Mouse (Mus musculus) neutrophil, adult 5-6 weeks (primary cell): ENCODE measurements at regions not wholly inside any gene's neighbourhood (a gene's known extent, or its start where the extent isn't known, plus 50 kb on each side); places are given as distances from the start of the nearest gene placed in this dataset.

Experiments used
- ATAC-seq: fragments of 151-379, 151-347 bp; 2 replicates; pipeline ENCODE4 v1.8.0; 2017; ENCODE audit warnings: mild to moderate bottlenecking, moderate TSS enrichment; ENCODE audit not compliant: insufficient number of reproducible peaks, poor library complexity, low FRiP score, severe bottlenecking; ENCODE audit errors: extremely low read depth

DNA sequence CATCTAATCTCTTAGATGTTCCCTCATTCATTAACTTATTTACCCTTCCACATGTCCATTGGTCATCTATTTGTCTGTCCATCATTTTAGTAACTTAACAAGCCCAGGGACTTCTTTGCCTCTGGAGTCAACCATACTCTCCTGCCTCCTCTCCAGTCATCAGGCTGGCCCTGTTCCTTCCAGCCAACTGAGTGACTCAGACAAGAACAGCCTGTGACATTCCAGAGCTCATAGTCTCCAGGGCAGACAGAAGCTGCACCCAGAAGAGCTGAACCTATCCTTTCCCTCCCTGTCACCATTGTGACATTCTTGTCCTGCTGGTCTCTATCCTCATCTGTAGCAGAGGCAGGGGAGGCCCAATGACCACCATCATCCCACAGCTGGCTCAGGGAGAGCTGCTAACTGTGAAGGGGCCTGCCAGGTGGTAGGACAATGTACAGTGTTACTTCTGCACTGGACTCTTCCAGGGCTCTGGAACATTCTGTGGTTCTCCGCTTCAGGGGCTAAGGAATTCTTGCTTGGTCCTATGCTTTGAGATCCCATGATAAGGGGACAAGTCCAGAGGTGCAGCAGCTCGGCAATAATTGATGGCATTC lies 100.2 kb downstream of the 1810010D01Rik start:
- ATAC-seq, result no peak

DNA sequence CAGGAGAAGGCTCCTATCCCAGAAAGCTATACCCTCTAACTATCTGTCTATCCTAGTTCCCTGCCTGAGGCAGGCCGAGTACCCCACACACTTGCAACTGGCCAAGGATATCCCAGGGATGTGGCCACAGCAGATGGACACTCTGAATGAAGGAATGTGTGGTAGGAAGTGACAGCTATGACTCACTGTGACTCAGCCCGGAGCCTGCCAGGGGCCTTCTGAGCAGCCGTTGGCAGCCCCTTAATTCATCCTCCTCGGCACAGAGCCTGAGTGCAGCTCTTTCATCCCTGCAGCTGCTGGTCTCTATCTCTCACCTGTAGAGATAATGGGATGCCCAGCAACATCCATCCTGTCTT lies 101.4 kb downstream of the 1810010D01Rik start:
- ATAC-seq, result no peak

DNA sequence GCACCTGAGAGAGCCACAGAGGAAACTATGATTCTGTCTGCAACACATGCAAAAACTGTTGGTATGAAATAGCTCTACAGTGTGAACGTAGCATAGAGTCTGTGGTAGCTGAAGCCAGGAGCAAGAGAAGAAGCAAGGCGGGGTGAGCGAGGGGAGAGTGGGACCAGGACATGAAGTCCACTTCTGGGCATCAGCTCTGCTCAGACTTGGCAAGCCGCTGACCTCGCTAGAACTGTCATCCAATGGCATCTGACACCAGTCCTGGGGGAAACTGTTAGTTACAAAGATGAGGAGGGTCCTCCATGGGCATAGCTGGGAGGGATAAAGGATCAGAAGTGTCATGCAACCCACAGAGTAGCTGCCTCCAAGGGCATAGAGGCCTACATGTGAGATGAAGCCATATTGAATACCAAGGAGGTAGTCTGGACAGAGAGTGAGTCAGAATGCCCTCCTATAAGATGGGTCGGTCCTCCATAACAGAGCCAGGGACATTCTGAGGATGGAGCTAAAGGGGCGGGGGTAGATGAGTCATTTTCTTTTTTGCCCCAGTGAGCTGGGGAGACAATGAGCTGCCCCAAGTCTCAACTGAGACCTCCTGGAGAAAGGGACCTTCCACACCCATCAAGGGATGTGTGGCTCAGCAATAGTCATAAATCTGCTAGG lies 102.0 kb downstream of the 1810010D01Rik start:
- no peak for ATAC-seq

DNA sequence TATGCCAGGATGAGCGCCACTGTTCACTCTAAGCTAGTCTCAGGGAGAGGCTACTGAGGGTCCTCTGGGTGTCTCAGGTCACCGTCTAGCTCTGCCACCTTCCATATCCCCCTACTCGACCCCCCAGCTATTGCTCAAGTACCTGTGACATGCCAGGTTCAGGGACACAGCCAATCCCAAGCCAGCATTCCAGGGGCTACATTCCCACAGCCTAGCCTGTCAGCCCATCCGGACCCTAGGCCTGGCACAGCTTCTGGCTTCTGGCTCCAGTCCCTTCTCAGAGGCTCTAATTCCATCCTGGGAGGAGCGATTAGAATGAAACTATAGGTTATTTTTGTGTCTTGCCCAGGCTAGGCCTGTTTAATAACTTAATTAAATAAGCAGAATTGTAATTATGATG lies 105.2 kb downstream of the 1810010D01Rik start:
- ATAC-seq, result no peak

DNA sequence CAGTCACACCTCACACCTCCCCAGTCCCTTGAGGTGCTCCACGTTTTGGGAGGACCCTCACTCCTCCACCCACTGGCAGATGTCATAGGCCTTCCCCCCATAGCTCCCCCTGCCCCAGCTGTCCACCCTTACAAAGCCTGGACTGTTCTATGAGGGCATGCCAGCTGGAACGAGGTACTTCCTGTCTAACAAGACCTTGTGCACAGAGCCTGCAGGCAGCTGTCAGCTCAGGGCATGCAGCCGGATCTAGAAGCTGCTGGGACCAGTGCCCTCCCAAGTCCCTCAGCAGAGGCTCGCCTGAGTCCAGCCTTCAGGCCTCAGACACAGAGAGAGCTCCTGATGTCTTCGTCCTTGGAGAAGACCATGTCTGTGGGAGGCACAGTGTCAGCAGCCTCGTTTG lies 105.7 kb downstream of the 1810010D01Rik start:
- no peak for ATAC-seq

DNA sequence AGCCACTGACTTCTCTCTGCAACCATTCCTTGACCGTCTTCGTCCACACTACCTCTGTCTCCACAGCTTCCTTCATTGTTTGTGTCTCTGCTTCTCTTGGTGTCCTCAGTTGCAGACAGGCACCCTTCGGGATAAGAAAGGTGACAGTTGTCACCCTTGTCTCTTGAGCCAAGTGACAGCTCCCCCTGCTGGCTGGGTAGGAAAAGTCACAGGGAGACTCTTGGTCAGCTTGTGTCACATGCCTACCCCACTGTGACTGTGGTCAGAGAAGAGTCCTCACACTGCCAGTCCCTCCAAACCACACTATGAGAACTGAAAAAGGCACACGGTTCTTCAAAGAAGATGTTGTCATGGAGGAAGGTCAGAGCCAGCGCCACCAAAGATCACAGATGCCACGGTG lies 109.6 kb downstream of the 1810010D01Rik start:
- no peak for ATAC-seq

DNA sequence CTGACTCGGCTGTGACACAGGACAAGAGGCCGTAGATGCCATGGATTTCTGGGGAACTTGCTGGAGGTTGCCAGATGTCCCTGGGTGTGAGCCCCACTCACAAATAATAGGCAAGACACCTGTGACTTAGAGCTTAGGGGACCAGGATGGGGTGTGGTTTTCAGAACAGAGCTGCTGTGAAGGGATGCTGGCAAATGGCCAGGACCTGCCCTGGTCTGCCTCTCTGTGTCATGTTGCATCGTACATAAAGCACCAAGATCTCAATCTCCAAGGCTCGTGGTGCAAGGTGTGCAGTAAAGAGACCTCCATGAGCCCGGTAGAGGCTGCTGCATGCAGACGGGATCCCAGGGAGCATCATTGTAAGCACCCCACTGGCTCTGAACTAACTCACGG lies 113.8 kb downstream of the 1810010D01Rik start:
- no peak for ATAC-seq

DNA sequence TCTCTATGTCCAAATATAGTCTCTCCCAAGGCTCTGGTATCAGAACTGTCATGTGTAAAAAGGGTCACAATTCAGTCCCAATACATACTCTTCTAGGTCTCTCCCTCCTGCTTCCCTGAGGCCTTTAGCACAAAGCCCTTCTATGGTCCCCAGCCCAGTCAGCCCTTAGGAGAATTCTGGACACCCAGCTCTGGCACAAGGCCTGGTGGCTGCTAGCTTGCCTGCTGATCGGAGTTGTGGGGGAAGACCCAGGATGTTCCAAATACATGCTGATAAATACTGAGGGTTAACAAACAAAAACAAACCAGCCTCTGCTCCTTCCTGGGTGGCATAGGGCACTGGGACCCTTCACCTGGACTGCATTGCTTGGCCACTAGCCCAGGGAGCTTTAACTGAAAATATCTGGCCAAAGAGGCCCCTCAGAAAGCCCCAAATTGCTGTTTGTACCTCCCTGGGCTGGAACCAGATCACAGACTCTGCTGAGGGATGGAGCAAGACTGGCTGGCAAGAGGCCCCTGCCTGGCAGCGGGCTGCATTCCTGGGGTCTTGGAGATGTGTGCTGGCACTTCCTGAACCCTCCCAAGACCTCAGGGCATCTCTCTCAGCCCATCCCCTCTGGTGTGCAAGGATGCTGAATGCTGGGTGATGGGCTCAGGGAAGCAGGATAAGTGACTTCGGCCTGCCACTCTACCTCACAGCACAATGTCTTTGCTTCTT lies 114.3 kb downstream of the 1810010D01Rik start:
- ATAC-seq, result no peak

DNA sequence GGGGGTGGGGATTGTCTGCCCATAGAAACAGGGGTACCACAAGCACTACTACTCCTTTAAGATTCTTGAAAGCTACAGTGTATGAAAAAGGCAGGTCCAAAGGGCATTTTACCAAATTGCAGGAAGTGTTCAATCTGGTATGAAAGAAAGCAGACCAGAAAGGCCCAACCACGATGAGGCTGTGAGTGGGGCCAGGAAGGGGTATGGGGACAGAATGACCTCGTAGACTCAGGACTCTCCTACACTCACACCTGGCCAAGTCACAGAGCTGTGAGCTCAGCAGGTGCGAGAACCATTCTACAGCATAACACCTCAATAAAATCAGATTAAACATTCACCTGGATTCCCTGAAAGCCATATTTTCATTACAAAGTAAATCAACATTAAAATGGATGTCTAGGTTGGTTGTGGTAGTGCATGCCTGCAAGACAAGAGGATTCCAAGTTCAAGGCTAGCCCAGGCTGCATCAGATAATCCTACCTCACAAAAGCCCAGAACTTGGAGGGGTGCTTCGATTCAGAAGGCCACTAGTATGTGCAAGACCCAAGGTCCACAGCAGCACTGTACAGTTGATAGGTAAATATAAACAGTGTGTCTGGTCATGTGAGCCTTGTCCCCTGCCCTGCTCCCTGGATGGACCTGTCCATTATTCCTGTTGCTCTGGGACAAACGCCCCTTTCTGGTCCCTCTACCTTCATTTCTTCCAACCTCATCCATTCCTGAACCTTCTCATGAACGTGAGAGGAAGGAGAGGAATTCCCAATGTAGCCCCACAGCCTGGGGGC lies 115.3 kb downstream of the 1810010D01Rik start:
- no peak for ATAC-seq

DNA sequence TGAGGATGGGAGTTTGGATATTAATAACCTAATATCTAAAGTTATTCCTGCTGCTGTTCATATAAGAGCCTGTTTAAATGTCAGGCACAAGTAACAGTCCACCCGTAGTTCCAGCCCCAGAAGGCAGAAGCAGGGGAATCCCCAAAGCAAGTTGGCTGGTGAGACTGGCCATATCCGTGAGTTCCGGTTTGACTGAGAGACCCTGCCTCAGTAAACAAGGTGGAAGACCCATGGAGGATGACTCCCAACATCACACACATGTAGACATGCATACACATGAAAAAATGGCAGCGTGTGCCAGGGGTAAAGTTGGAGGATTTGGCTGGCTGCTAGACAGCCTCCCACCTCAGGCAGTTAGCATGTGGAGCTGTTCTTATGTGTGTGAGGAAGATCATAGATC lies 117.1 kb downstream of the 1810010D01Rik start:
- ATAC-seq, result no peak

DNA sequence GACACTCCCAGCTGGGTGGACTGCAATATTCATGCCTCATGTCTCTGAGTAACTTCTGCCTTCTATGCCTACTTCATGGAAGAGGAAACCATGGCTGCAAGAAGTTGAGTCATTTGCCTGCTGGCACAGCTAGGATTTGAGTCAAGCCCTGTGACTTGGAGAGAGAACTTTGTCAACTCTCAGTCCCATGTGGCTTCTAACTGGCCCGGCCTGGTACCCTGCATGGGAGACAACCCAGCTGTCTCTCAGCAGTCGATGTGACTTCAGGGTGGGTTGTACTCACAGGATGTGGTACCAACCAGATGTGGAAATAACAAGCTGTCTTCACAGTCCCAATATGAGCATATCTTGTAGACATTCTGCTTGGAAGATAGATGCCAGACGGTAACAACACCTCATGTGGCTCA lies 118.6 kb downstream of the 1810010D01Rik start:
- no peak for ATAC-seq

DNA sequence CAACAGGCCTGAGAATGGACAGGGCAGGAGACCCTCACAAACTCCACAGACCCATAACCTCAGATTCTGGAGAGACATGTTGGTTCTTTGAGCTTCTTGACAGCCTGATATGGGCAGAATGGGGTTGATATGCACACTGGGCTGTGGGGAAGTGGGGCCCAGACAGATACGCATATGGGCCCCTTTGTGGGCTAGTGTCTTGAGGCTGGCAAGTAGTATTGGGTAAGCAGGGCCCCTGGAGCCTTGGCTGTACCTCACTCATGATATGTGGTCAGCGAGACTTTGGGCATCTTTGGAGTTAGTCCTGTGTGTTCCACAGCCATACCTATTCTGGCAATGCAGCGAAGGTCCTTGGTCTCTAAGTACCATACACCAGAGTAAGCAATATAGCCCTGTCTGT lies 119.3 kb downstream of the 1810010D01Rik start:
- ATAC-seq, result no peak

DNA sequence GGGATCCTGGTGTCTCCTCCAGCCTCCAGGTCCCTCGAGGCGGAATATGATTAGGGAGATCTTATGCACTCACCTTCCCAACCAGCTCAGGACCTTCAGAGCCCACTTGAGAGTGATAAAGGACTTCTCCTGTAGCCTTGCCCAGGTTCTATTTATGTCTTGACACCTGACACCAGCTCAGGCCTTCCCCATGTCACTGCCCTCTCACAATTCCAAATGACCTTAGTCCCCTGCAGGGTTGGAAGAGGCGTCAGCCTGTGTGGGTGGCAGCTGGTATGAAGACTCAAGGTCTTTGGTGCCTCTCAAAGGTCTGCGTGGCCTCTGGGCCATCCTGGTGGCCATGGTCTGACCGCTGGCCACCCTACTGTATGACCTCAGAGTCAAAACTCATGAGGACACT lies 120.1 kb downstream of the 1810010D01Rik start:
- ATAC-seq, result no peak

DNA sequence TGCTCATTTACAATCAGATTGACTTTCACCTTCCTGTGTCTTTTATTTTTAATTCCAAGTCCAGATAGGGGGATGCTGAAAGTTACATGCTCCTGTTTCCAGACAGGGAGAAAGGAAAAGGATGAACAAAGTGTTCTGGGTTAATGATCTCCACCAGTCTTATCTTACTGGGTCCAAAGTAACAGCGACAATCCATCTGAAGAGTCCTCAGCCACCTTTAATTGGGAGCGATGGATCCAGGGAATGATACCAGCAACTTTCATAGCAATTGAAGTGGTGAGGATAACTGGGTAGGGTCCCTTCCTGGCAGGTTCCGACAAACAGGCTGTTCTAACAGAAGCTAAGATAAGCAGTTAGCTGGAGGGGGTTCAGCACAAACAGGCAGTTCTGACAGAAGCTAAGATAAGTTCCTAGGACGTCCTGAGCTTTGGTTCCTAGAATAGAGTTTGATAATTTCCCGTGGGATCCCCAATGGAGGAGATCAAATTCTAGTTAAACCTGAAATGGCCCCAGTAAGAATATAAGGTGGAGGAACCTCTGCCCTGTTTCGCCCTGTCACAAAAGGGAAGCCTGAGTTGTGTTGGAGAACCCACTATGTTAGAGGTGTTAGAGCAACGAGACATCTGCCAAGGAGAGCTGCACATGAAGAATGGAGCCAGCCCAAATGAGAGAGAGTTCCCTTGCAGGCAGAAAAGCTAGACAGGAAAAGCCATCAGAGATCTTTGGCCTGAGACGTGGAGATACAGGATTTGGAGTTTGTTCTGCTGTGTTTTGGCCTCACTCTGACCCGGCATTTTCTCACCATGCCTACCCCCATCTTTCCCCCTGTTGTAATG lies 124.8 kb downstream of the 1810010D01Rik start:
- no peak for ATAC-seq

DNA sequence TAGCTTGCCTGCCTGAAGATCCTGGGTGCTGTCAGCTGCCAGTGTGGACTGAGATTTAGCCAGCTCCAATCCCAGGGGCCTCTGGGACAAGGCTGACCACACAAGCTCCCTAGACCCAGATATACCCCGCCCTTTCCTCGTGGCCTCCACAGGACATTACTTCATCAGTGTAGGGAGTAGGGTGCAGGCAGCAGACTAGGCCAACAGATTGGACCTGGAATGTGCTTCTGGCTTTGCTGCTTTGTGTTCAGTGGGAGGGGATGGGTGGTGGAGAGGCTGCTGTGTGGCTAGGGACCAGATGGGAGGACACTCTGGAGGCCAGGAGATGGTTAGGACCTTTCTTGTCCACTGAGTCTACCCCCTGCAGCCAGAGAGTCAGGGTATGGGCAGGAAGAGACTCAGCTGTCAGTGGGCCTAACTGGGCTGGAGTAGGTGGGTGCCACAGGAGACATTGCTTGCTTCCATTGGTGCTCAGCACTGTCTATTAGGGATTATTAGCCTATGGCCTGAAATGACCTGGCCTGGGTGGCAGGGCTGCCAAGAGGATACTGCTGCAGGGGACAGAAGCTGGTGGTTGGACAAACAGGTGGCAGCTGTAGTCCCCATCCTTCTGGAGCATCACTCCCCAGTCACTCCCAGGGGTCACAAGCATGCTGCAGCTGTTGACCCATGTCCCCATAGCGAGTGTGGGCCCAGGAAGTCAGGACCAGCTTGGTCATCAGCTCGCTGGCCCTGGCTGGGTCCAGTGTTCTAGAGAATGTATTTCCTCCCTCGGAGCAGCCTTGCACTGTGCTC lies 132.5 kb upstream of the Ccnd1 start:
- ATAC-seq, result no peak

DNA sequence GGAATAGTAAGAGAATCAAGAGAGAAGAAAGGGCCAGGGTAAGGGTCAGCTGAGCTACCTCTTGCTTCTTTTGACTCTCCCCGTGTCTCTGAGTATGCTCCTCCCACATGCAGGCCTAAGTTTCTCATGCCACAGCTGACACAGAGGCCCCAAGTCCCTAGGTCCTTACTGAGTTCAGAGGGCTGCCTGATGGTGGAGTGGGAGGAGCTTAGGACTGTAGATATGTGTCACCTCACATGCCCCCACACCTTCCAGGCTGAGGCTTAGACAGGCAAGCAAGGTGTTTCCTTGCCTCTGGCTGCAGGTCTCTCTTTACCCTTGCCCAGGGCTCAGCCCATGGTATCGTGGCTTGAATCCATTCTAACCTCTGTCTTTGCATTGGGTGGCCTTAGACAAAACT lies 131.8 kb upstream of the Ccnd1 start:
- no peak for ATAC-seq

DNA sequence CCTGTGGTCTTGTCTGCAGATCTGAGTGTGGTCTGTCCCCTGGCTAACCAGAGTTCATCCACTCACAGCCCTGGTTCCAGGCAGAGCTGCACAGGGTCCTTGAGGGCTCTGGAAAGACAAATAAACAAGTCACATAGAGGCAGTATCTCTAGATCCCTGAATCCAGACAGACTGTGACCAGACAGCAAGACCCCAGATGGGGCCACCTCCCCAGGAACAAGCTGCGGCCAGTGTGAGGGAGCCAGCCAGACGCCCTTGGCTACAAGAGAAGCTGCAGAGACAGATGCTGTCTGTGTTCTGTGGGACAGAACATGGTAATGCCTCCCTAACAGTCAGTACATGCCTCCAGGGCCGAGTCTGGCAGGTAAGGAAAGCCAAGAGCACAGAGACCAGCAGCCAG lies 127.6 kb upstream of the Ccnd1 start:
- ATAC-seq, result no peak

DNA sequence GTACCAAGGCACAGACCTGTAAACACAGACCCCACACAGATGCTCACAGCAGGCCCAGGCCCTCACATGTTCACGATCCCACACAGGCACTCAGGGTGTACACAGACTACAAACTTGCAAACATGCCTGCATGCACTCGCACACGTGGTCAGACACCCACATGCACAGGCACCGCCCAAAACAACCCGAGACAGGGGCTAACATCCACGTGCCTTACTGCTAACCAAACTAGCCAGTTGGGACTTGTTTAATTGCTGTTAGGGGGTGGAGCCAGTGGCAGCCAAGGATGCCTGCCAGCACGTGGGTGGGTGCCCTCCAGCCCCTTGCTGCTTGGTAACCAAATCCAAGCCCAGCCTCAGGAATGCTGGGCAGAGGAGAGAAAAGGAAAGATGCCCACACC lies 116.6 kb upstream of the Ccnd1 start:
- ATAC-seq, result no peak
